Mouse (Mus musculus) frontal cortex, postnatal 36 days (tissue): ENCODE results near the gene Cachd1.

Source experiments
- DNase-seq, 2 experiments: peaks; one replicate each; pipeline ENCODE4 v3.0.0; 2022; ENCODE audit warnings: low spot score in 2 of 2

Cachd1 gene

GRCm38 (mm10) chr4:100922816-100923554 lies 146.5 kb downstream of the Cachd1 start:
- no peak for DNase-seq

- DNase-seq, result no peak
These were observed 147.1 kb downstream of the Cachd1 start for GRCm38 (mm10) chr4:100923598-100923997.

GRCm38 (mm10) chr4:100924276-100924675 lies 147.8 kb downstream of the Cachd1 start:
- DNase-seq, result no peak

- DNase-seq, result no peak
These were observed 148.7 kb downstream of the Cachd1 start for GRCm38 (mm10) chr4:100925153-100925552.

GRCm38 (mm10) chr4:100926608-100927007 lies 150.1 kb downstream of the Cachd1 start:
- DNase-seq, result no peak

GRCm38 (mm10) chr4:100927059-100927458 lies 150.6 kb downstream of the Cachd1 start:
- no peak for DNase-seq

- no peak for DNase-seq
These were observed 167.2 kb downstream of the Cachd1 start for GRCm38 (mm10) chr4:100943689-100944088.

GRCm38 (mm10) chr4:100944276-100944675 lies 167.8 kb downstream of the Cachd1 start:
- no peak for DNase-seq

GRCm38 (mm10) chr4:100945171-100945899 lies 168.9 kb downstream of the Cachd1 start:
- DNase-seq, result peak in 1 of 2 experiments; percentile 23

- no peak for DNase-seq
These were observed 172.3 kb downstream of the Cachd1 start for GRCm38 (mm10) chr4:100948494-100949425.

- DNase-seq, result no peak
These were observed 173.8 kb downstream of the Cachd1 start for GRCm38 (mm10) chr4:100950316-100950715.

- no peak for DNase-seq
These were observed 175.4 kb downstream of the Cachd1 start for GRCm38 (mm10) chr4:100951876-100952275.

- DNase-seq, result no peak
These were observed 186.9 kb downstream of the Cachd1 start for GRCm38 (mm10) chr4:100963341-100963740.

- no peak for DNase-seq
These were observed 187.3 kb downstream of the Cachd1 start for GRCm38 (mm10) chr4:100963796-100964195.

GRCm38 (mm10) chr4:100967703-100968392 lies 191.4 kb downstream of the Cachd1 start:
- no peak for DNase-seq

- no peak for DNase-seq
These were observed 197.4 kb downstream of the Cachd1 start for GRCm38 (mm10) chr4:100973641-100974454.

GRCm38 (mm10) chr4:100974455-100975035 lies 198.1 kb downstream of the Cachd1 start:
- no peak for DNase-seq

- no peak for DNase-seq
These were observed 201.0 kb downstream of the Cachd1 start for GRCm38 (mm10) chr4:100977522-100977921.

GRCm38 (mm10) chr4:100987187-100987586 lies 210.7 kb downstream of the Cachd1 start:
- DNase-seq, result no peak

GRCm38 (mm10) chr4:100988231-100988799 lies 211.8 kb downstream of the Cachd1 start:
- DNase-seq, result no peak
